29 mouse cellular contexts compared by ENCODE assay signal in the genomic region with DNA sequence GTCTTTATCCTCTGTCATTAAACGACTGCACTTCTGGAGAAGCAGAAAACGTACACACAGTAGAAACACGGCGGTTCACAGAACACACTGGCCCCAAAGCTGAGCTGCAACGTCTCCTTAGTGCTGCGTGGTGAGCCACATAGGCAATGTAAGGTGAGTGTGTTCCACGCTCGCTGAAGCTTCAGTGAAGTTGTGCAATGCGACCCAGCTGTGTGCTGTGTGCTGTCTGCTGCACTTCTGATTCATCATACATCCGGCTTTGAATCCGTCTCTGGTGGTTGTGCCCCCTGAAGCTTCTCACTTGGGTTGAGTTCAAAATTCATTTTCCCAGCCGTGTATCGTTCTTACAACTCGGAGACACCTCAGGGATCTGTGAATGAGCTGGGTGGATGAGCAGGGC.
DNase-seq lines count a peak whose midpoint lies in the region; ATAC-seq and TF ChIP-seq lines count a peak whose summit lies in the region.
"Had no signal": no experiment of that assay in that cellular context is flagged by ENCODE, and none has a peak within 500 bp of the region (broad histone marks: within the 10 kb centered on the region; RNA-seq: fewer than 3 reads in every experiment).

No protein-coding gene starts in this region.

- 74% methylated on average over 14 of the region's 14 CpGs for WGBS in thymus, adult 2 months
- 88% methylated on average over 14 of the region's 14 CpGs for WGBS in midbrain, embryonic 14.5 days
- WGBS in intestine, embryonic 16.5 days, result 80% methylated on average over 14 of the region's 14 CpGs

- no peaks in the 10 kb centered on the region for H3K9me3 ChIP-seq in midbrain, embryonic 14.5 days (ENCODE audit: control insufficient read depth, low read length)
- no peaks in the 10 kb centered on the region for H3K9me3 ChIP-seq in intestine, embryonic 16.5 days (ENCODE audit: control insufficient read depth, low read length)
- H3K9me3 ChIP-seq: embryonic facial prominence, embryonic 10.5 days; embryonic facial prominence, embryonic 13.5 days; forebrain, embryonic 12.5 days; forebrain, embryonic 15.5 days; heart, embryonic 12.5 days; heart, embryonic 15.5 days; hindbrain, embryonic 10.5 days; hindbrain, embryonic 13.5 days had no signal

- no peak for TF ChIP-seq CTCF in thymus, adult 2 months (IDR thresholded peaks at IDR 0.05; ENCODE audit: borderline replicate concordance, control insufficient read depth, extremely low read depth, insufficient read depth, low read length, poor library complexity)

- H3K4me3 ChIP-seq in thymus, adult 2 months (ENCODE audit: control insufficient read depth, insufficient read depth, low read length), result no peak overlapping the region
- H3K4me3 ChIP-seq in midbrain, embryonic 14.5 days (replicated peaks; ENCODE audit: low read depth, low read length), result no peak overlapping the region
- H3K4me3 ChIP-seq in intestine, embryonic 16.5 days (ENCODE audit: low read length), result no peak overlapping the region
- H3K4me3 ChIP-seq: embryonic facial prominence, embryonic 10.5 days; embryonic facial prominence, embryonic 13.5 days; erythroblast, embryonic 14.5 days; forebrain, embryonic 12.5 days; forebrain, embryonic 15.5 days; heart, embryonic 12.5 days; heart, embryonic 15.5 days; hindbrain, embryonic 10.5 days; hindbrain, embryonic 13.5 days had no signal

- no peaks in the 10 kb centered on the region for H3K36me3 ChIP-seq in thymus, adult 2 months (ENCODE audit: control insufficient read depth, insufficient read depth, low read length)
- no peaks in the 10 kb centered on the region for H3K36me3 ChIP-seq in midbrain, embryonic 14.5 days (ENCODE audit: control insufficient read depth, insufficient read depth, low read length)
- no peaks in the 10 kb centered on the region for H3K36me3 ChIP-seq in intestine, embryonic 16.5 days (ENCODE audit: control insufficient read depth, insufficient read depth, low read length)
- H3K36me3 ChIP-seq: embryonic facial prominence, embryonic 10.5 days; embryonic facial prominence, embryonic 13.5 days; forebrain, embryonic 12.5 days; forebrain, embryonic 15.5 days; heart, embryonic 12.5 days; heart, embryonic 15.5 days; hindbrain, embryonic 10.5 days; hindbrain, embryonic 13.5 days had no signal

- no peak for TF ChIP-seq POLR2A in thymus, adult 2 months (IDR thresholded peaks at IDR 0.05; ENCODE audit: control insufficient read depth, extremely low read depth, insufficient read depth, low read length, poor library complexity)

- peak; percentile 54 for ATAC-seq in megakaryocyte progenitor cell, adult 5-6 weeks (replicated peaks; ENCODE audit: poor library complexity)
- no peak for ATAC-seq in midbrain, embryonic 14.5 days (ENCODE audit: low FRiP score, low TSS enrichment)
- ATAC-seq in intestine, embryonic 16.5 days, result no peak
- ATAC-seq: CD4-positive, CD25-positive, alpha-beta regulatory T cell, adult 4 months; forebrain, embryonic 15.5 days; hindbrain, embryonic 16.5 days had no signal

- H3K9ac ChIP-seq in midbrain, embryonic 14.5 days (replicated peaks; ENCODE audit: low read length), result no peak overlapping the region
- no peak overlapping the region for H3K9ac ChIP-seq in intestine, embryonic 16.5 days (ENCODE audit: low read depth, low read length)
- H3K9ac ChIP-seq: embryonic facial prominence, embryonic 13.5 days; forebrain, embryonic 12.5 days; forebrain, embryonic 15.5 days; heart, embryonic 12.5 days; heart, embryonic 15.5 days; hindbrain, embryonic 13.5 days had no signal

- 0 out of 2 replicates have a peak overlapping the region, but pooled peaks have one; percentile 11 for H3K27ac ChIP-seq in thymus, adult 2 months (ENCODE audit: control insufficient read depth, insufficient read depth, low read length)
- H3K27ac ChIP-seq in midbrain, embryonic 14.5 days (replicated peaks; ENCODE audit: low read depth, low read length), result no peak overlapping the region
- H3K27ac ChIP-seq in intestine, embryonic 16.5 days (ENCODE audit: low read length), result no peak overlapping the region
- H3K27ac ChIP-seq: embryonic facial prominence, embryonic 10.5 days; embryonic facial prominence, embryonic 13.5 days; forebrain, embryonic 12.5 days; forebrain, embryonic 15.5 days; heart, embryonic 15.5 days; hindbrain, embryonic 10.5 days; hindbrain, embryonic 13.5 days had no signal

- no peaks in the 10 kb centered on the region for H3K27me3 ChIP-seq in thymus, adult 2 months (ENCODE audit: control insufficient read depth, insufficient read depth, low read length)
- no peaks in the 10 kb centered on the region; the same call in 1 of the 2 replicates for H3K27me3 ChIP-seq in midbrain, embryonic 14.5 days (ENCODE audit: control insufficient read depth, insufficient read depth, low read length)
- no peaks in the 10 kb centered on the region for H3K27me3 ChIP-seq in intestine, embryonic 16.5 days (replicated peaks; ENCODE audit: control insufficient read depth, insufficient read depth, low read length)
- H3K27me3 ChIP-seq: forebrain, embryonic 15.5 days had no signal

- no peak for DNase-seq in thymus, adult 2 months
- no peak for DNase-seq in thymus, adult 18-20 months
- peak; percentile 35 for DNase-seq in thymus, postnatal 4 days
- DNase-seq in thymus, postnatal 25 days, result no peak
- no peak for DNase-seq in midbrain, embryonic 14.5 days
- DNase-seq: adrenal gland, adult 2 months; adrenal gland, postnatal 14 days; cerebellum, adult 11 months; cerebellum, adult 2 months; cerebellum, adult 9-11 months; cerebellum, postnatal 25 days; embryo, embryonic 11 days; gastrocnemius, postnatal 10 days; heart, adult 18-20 months; heart, postnatal 10 days; heart, postnatal 36 days had no signal

- peaks cover 39% of the 10 kb centered on the region for H3K4me1 ChIP-seq in thymus, adult 2 months (replicated peaks; ENCODE audit: control insufficient read depth, insufficient read depth, low read length)
- H3K4me1 ChIP-seq in midbrain, embryonic 14.5 days (ENCODE audit: control insufficient read depth, insufficient read depth, low read length), result peaks cover 16% of the 10 kb centered on the region
- no peaks in the 10 kb centered on the region for H3K4me1 ChIP-seq in intestine, embryonic 16.5 days (ENCODE audit: control insufficient read depth, insufficient read depth, low read length)
- H3K4me1 ChIP-seq: embryonic facial prominence, embryonic 13.5 days; heart, embryonic 12.5 days had no signal

- no peak overlapping the region for H3K4me2 ChIP-seq in midbrain, embryonic 14.5 days (ENCODE audit: low read length)
- no peak overlapping the region for H3K4me2 ChIP-seq in intestine, embryonic 16.5 days (ENCODE audit: low read depth, low read length)
- H3K4me2 ChIP-seq: embryonic facial prominence, embryonic 13.5 days; forebrain, embryonic 12.5 days; forebrain, embryonic 15.5 days; heart, embryonic 12.5 days; heart, embryonic 15.5 days; hindbrain, embryonic 13.5 days had no signal
